Comparison of ENCODE assay signal across 18 mouse cellular contexts in genomic region chr13:113164252-113165005, GRCm38 (mm10). TPM values are rescaled to one million over a fixed set of nuclear protein-coding genes. Genes with fewer than 3 reads are reported as not detected.
"Had no signal": no experiment of that assay in that cellular context is flagged by ENCODE, and none has a peak within 500 bp of the region (broad histone marks: within the 10 kb centered on the region; RNA-seq: fewer than 3 reads in every experiment).

No protein-coding gene starts in this region.

- H3K9me3 ChIP-seq: kidney, embryonic 15.5 days; limb, embryonic 12.5 days; limb, embryonic 15.5 days; midbrain, embryonic 13.5 days had no signal

- H3K4me2 ChIP-seq: kidney, embryonic 15.5 days; limb, embryonic 12.5 days; limb, embryonic 15.5 days; liver, embryonic 11.5 days; lung, embryonic 14.5 days; midbrain, embryonic 13.5 days had no signal

- H3K4me1 ChIP-seq: kidney, embryonic 15.5 days; limb, embryonic 12.5 days; limb, embryonic 15.5 days; midbrain, embryonic 13.5 days had no signal

- DNase-seq: kidney, adult 11 months; kidney, adult 8-10 months; kidney, postnatal 10 days; kidney, postnatal 36 days; layer of hippocampus, postnatal 36 days; liver, postnatal 0 days; lung, embryonic 14.5 days; thymus, adult 2 months; thymus, postnatal 25 days had no signal

- H3K27me3 ChIP-seq: kidney, embryonic 15.5 days; limb, embryonic 12.5 days; limb, embryonic 15.5 days; midbrain, embryonic 13.5 days had no signal

- ATAC-seq: liver, postnatal 0 days; lung, postnatal 0 days; midbrain, embryonic 13.5 days had no signal

- H3K27ac ChIP-seq: kidney, embryonic 15.5 days; left cerebral cortex, adult 2 months; limb, embryonic 12.5 days; limb, embryonic 15.5 days; liver, embryonic 14.5 days; macrophage; midbrain, embryonic 13.5 days had no signal

- H3K4me3 ChIP-seq: kidney, embryonic 15.5 days; left cerebral cortex, adult 2 months; limb, embryonic 12.5 days; limb, embryonic 15.5 days; midbrain, embryonic 13.5 days had no signal

- H3K36me3 ChIP-seq: kidney, embryonic 15.5 days; limb, embryonic 12.5 days; limb, embryonic 15.5 days; midbrain, embryonic 13.5 days had no signal

- H3K9ac ChIP-seq: kidney, embryonic 15.5 days; limb, embryonic 12.5 days; limb, embryonic 15.5 days; liver, embryonic 14.5 days; liver, postnatal 0 days; lung, embryonic 14.5 days; midbrain, embryonic 13.5 days had no signal

RNA-seq across cellular contexts. Expression of gene Esm1, which starts 45.0 kb away (rescaled TPM):
- polyA plus RNA-seq: macrophage had no signal
